Mouse (Mus musculus) brain, embryonic 14.5 days (tissue): Measurements from ENCODE around the gene Zmiz1.

Experiments
- CTCF ChIP-seq: fragments of 200-500 bp; IDR thresholded peaks from 2 replicates; pipeline ENCODE4 v1.5.1; 2012; ENCODE audit warnings: inconsistent platforms, mild to moderate bottlenecking, moderate library complexity, borderline replicate concordance; ENCODE audit not compliant: insufficient read depth, insufficient read length; ENCODE audit errors: extremely low read depth
- POLR2A ChIP-seq: fragments of 200-500 bp; IDR thresholded peaks from 2 replicates; pipeline ENCODE4 v1.6.1; 2012; ENCODE audit warnings: mild to moderate bottlenecking, inconsistent platforms, borderline replicate concordance; ENCODE audit not compliant: poor library complexity, insufficient read depth, insufficient read length, severe bottlenecking; ENCODE audit errors: extremely low read depth

GRCm38 (mm10) chr14:25461676-25462385, 2.8 kb downstream of the Zmiz1 start:
- TF ChIP-seq CTCF = no peak
- no peak for TF ChIP-seq POLR2A
